Mouse (Mus musculus): ENCODE measurements around the gene Tlr9. TPM values are rescaled to one million over a fixed set of nuclear protein-coding genes. Genes with fewer than 3 reads are reported as not detected.

Tlr9 gene
- polyA plus RNA-seq, 1 experiment from 2014 or later, result 0.05 TPM

GRCm38 (mm10) chr9:106250245-106250644 is 27.8 kb downstream of the Tlr9 start:
- H3K4me3 ChIP-seq (ENCODE audit: low read depth, low read length), result no peak overlapping the region
- WGBS, result 14% methylated on average over 4 of the region's 4 CpGs
- DNase-seq (ENCODE audit: low spot score) (peak; percentile 82), ATAC-seq (ENCODE audit: low FRiP score, low TSS enrichment) (peak; percentile 87)
- peak overlapping the region; percentile 89 for H3K27ac ChIP-seq (replicated peaks)
- no peaks in the 10 kb centered on the region for H3K27me3 ChIP-seq (ENCODE audit: control insufficient read depth, insufficient read depth, low read length)
- H3K9me3 ChIP-seq (ENCODE audit: control insufficient read depth, low read length), result no peaks in the 10 kb centered on the region
- H3K4me2 ChIP-seq (replicated peaks; ENCODE audit: low read depth), result no peak overlapping the region
- no peak overlapping the region for H3K9ac ChIP-seq (ENCODE audit: low read length)
- 0 out of 2 replicates have a peak, but pooled peaks cover 1% of the 10 kb centered on the region for H3K36me3 ChIP-seq (ENCODE audit: control insufficient read depth, insufficient read depth, low read length)
- no peak for TF ChIP-seq EP300 (optimal IDR thresholded peaks at IDR 0.05)
- no peak for TF ChIP-seq CTCF (IDR thresholded peaks at IDR 0.05; ENCODE audit: low read depth)
- H3K4me1 ChIP-seq (replicated peaks; ENCODE audit: control insufficient read depth, insufficient read depth), result peaks cover 14% of the 10 kb centered on the region

GRCm38 (mm10) chr9:106251066-106251465 is 28.7 kb downstream of the Tlr9 start:
- no peak for TF ChIP-seq EP300 (optimal IDR thresholded peaks at IDR 0.05)
- TF ChIP-seq CTCF (IDR thresholded peaks at IDR 0.05; ENCODE audit: low read depth), result no peak
- Histone ChIP-seq H3K9ac (ENCODE audit: low read length) (no peak overlapping the region), H3K36me3 (ENCODE audit: control insufficient read depth, insufficient read depth, low read length) (no peaks in the 10 kb centered on the region), H3K9me3 (ENCODE audit: control insufficient read depth, low read length) (no peaks in the 10 kb centered on the region), H3K4me2 (replicated peaks; ENCODE audit: low read depth) (no peak overlapping the region), H3K27me3 (ENCODE audit: control insufficient read depth, insufficient read depth, low read length) (no peaks in the 10 kb centered on the region), H3K4me3 (ENCODE audit: low read depth, low read length) (no peak overlapping the region), H3K4me1 (replicated peaks; ENCODE audit: control insufficient read depth, insufficient read depth) (peaks cover 14% of the 10 kb centered on the region), H3K27ac (replicated peaks) (peak overlapping the region; percentile 89; the same call in 1 of the 2 replicates)
- ATAC-seq (ENCODE audit: low FRiP score, low TSS enrichment), result no peak
- DNase-seq (ENCODE audit: low spot score), result no peak
- WGBS, result 46% methylated on average over 8 of the region's 8 CpGs

- Histone ChIP-seq H3K27ac (replicated peaks) (no peak overlapping the region), H3K9me3 (ENCODE audit: control insufficient read depth, low read length) (no peaks in the 10 kb centered on the region), H3K36me3 (ENCODE audit: control insufficient read depth, insufficient read depth, low read length) (no peaks in the 10 kb centered on the region), H3K27me3 (ENCODE audit: control insufficient read depth, insufficient read depth, low read length) (no peaks in the 10 kb centered on the region), H3K9ac (ENCODE audit: low read length) (no peak overlapping the region), H3K4me3 (ENCODE audit: low read depth, low read length) (no peak overlapping the region), H3K4me2 (replicated peaks; ENCODE audit: low read depth) (no peak overlapping the region), H3K4me1 (replicated peaks; ENCODE audit: control insufficient read depth, insufficient read depth) (peaks cover 7% of the 10 kb centered on the region)
- DNase-seq (ENCODE audit: low spot score), result no peak
- TF ChIP-seq CTCF (IDR thresholded peaks at IDR 0.05; ENCODE audit: low read depth) (no peak), EP300 (optimal IDR thresholded peaks at IDR 0.05) (no peak)
- no peak for ATAC-seq (ENCODE audit: low FRiP score, low TSS enrichment)
- 54% methylated on average over 2 of the region's 2 CpGs for WGBS
Measured at GRCm38 (mm10) chr9:106254001-106254400, 31.6 kb downstream of the Tlr9 start.

- Histone ChIP-seq H3K27ac (replicated peaks) (no peak overlapping the region), H3K36me3 (ENCODE audit: control insufficient read depth, insufficient read depth, low read length) (no peaks in the 10 kb centered on the region), H3K4me1 (replicated peaks; ENCODE audit: control insufficient read depth, insufficient read depth) (no peaks in the 10 kb centered on the region), H3K9me3 (ENCODE audit: control insufficient read depth, low read length) (no peaks in the 10 kb centered on the region), H3K4me2 (replicated peaks; ENCODE audit: low read depth) (no peak overlapping the region), H3K4me3 (ENCODE audit: low read depth, low read length) (no peak overlapping the region), H3K27me3 (ENCODE audit: control insufficient read depth, insufficient read depth, low read length) (no peaks in the 10 kb centered on the region), H3K9ac (ENCODE audit: low read length) (no peak overlapping the region)
- DNase-seq (ENCODE audit: low spot score) (no peak), ATAC-seq (ENCODE audit: low FRiP score, low TSS enrichment) (no peak)
- no peak for TF ChIP-seq CTCF (IDR thresholded peaks at IDR 0.05; ENCODE audit: low read depth)
- no peak for TF ChIP-seq EP300 (optimal IDR thresholded peaks at IDR 0.05)
- 87% methylated on average over 4 of the region's 4 CpGs for WGBS
Measured at GRCm38 (mm10) chr9:106258412-106258811, 36.0 kb downstream of the Tlr9 start.

GRCm38 (mm10) chr9:106258990-106259389 is 36.6 kb downstream of the Tlr9 start:
- Histone ChIP-seq H3K4me3 (ENCODE audit: low read depth, low read length) (no peak overlapping the region), H3K27me3 (ENCODE audit: control insufficient read depth, insufficient read depth, low read length) (no peaks in the 10 kb centered on the region), H3K9ac (ENCODE audit: low read length) (no peak overlapping the region), H3K4me2 (replicated peaks; ENCODE audit: low read depth) (no peak overlapping the region), H3K36me3 (ENCODE audit: control insufficient read depth, insufficient read depth, low read length) (no peaks in the 10 kb centered on the region), H3K27ac (replicated peaks) (no peak overlapping the region), H3K4me1 (replicated peaks; ENCODE audit: control insufficient read depth, insufficient read depth) (no peaks in the 10 kb centered on the region), H3K9me3 (ENCODE audit: control insufficient read depth, low read length) (no peaks in the 10 kb centered on the region)
- WGBS, result 54% methylated on average over 5 of the region's 5 CpGs
- DNase-seq (ENCODE audit: low spot score) (no peak), ATAC-seq (ENCODE audit: low FRiP score, low TSS enrichment) (no peak)
- TF ChIP-seq CTCF (IDR thresholded peaks at IDR 0.05; ENCODE audit: low read depth), result no peak
- TF ChIP-seq EP300 (optimal IDR thresholded peaks at IDR 0.05), result no peak

- Histone ChIP-seq H3K36me3 (ENCODE audit: control insufficient read depth, insufficient read depth, low read length) (no peaks in the 10 kb centered on the region), H3K4me3 (ENCODE audit: low read depth, low read length) (no peak overlapping the region), H3K9me3 (ENCODE audit: control insufficient read depth, low read length) (no peaks in the 10 kb centered on the region), H3K27ac (replicated peaks) (no peak overlapping the region), H3K27me3 (ENCODE audit: control insufficient read depth, insufficient read depth, low read length) (no peaks in the 10 kb centered on the region), H3K9ac (ENCODE audit: low read length) (no peak overlapping the region), H3K4me2 (replicated peaks; ENCODE audit: low read depth) (no peak overlapping the region), H3K4me1 (replicated peaks; ENCODE audit: control insufficient read depth, insufficient read depth) (no peaks in the 10 kb centered on the region)
- ATAC-seq (ENCODE audit: low FRiP score, low TSS enrichment), result no peak
- WGBS, result 79% methylated on average over 6 of the region's 6 CpGs
- TF ChIP-seq CTCF (IDR thresholded peaks at IDR 0.05; ENCODE audit: low read depth), result no peak
- TF ChIP-seq EP300 (optimal IDR thresholded peaks at IDR 0.05), result no peak
- no peak for DNase-seq (ENCODE audit: low spot score)
Measured at GRCm38 (mm10) chr9:106261058-106261457, 38.7 kb downstream of the Tlr9 start.

All from stomach, postnatal 0 days (tissue).